Mouse (Mus musculus) forebrain, embryonic 14.5 days (tissue): ENCODE measurements around the gene Aip. TPM values are rescaled to one million over a fixed set of nuclear protein-coding genes. Genes with fewer than 3 reads are reported as not detected.
"Not testable (repeated sequence)": the region's sequence is repeated elsewhere in the genome, so short reads cannot be mapped to it uniquely, and the experiment has no call there.

ENCODE experiments used
- ATAC-seq: fragments of 200-750 bp; cut with Nextera tagmentation; 2 replicates; pipeline ENCODE4 v1.8.0; 2017; ENCODE audit warnings: mild to moderate bottlenecking, moderate library complexity
- DNase-seq: peaks from one replicate; pipeline ENCODE4 v3.0.0-alpha.2; 2015; ENCODE audit warnings: low spot score
- H3K27ac ChIP-seq: fragments of 300-500 bp; sonication (generic); 2 replicates; pipeline ENCODE4 v1.5.1; 2014; ENCODE audit warnings: low read depth, mild to moderate bottlenecking, control low read depth, low read length, moderate library complexity
- H3K27me3 ChIP-seq: fragments of 300-500 bp; sonication (generic); replicated peaks from 2 replicates; pipeline ENCODE4 v1.6.1; 2014; ENCODE audit warnings: low read length, control low read depth, mixed read lengths; ENCODE audit not compliant: control insufficient read depth, insufficient read depth
- H3K36me3 ChIP-seq: fragments of 300-500 bp; sonication (generic); 2 replicates; pipeline ENCODE4 v1.6.1; 2014; ENCODE audit warnings: low read length, control low read depth; ENCODE audit not compliant: control insufficient read depth, insufficient read depth
- H3K4me1 ChIP-seq: fragments of 300-500 bp; sonication (generic); 2 replicates; pipeline ENCODE4 v1.6.1; 2014; ENCODE audit warnings: antibody characterized with exemption, low read length, control low read depth; ENCODE audit not compliant: control insufficient read depth, insufficient read depth
- H3K4me2 ChIP-seq: fragments of 300-500 bp; sonication (generic); 2 replicates; pipeline ENCODE4 v1.6.1; 2014; ENCODE audit warnings: mild to moderate bottlenecking, control low read depth, low read length
- H3K4me3 ChIP-seq: fragments of 300-500 bp; sonication (generic); 2 replicates; pipeline ENCODE4 v1.5.1; 2014; ENCODE audit warnings: low read depth, low read length, control low read depth
- H3K9ac ChIP-seq: fragments of 300-500 bp; sonication (generic); 2 replicates; pipeline ENCODE4 v1.6.1; 2014; ENCODE audit warnings: mild to moderate bottlenecking, low read length, control low read depth, moderate library complexity
- H3K9me3 ChIP-seq: fragments of 300-500 bp; sonication (generic); replicated peaks from 2 replicates; pipeline ENCODE4 v1.6.1; 2016; ENCODE audit warnings: low read length, control low read depth, mixed read lengths; ENCODE audit not compliant: control insufficient read depth
- WGBS: fragments of 180-500 bp; shearing (Covaris S2); extraction: QIAGEN DNeasy Blood & Tissue Kit; methylation state at CpG from one replicate; pipeline ENCODE4 v1.1.7; 2014; 5-methylcytosine and 5-hydroxymethylcytosine counted together
- polyA plus RNA-seq: library from polyadenylated mRNA; unstranded; fragments of >200 nt; fragmentation: Nextera tagmentation; extraction: Ambion mirVana; gene quantifications from 2 replicates; pipeline ENCODE4 v1.2.1, GENCODE M21; 2014

The Aip gene
- polyA plus RNA-seq, 1 experiment from 2014 or later = 85.2 TPM

DNA sequence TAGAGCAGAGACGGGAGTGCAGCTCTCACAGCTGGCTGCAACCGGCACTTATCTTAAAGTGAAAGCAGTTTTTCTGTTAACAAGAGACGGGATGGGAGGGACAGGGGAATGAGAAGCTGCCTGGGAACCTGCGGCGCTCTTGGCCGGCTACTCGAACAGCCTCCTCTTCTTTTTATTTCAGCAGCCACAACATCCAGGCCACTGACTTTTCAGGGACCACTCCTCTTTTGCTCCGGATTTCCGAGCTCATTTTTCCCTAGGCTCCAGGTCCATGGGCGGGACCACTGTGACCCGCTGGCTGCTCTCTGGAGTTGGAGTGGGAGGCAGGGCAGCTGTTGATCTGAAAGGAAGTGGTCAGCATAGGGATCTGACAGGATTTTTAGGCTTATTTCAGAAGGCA is 61.2 kb downstream of the Aip start:
- not testable (repeated sequence) for H3K36me3 ChIP-seq, H3K9ac ChIP-seq, ATAC-seq, DNase-seq, H3K4me3 ChIP-seq, H3K4me1 ChIP-seq, H3K27me3 ChIP-seq, H3K9me3 ChIP-seq, H3K4me2 ChIP-seq, H3K27ac ChIP-seq
- 51% methylated on average over 2 of the region's 11 CpGs for WGBS

Other genes with a start within 250 kb of the Aip start
- gene Tcirg1, start 218.7 kb downstream of the Aip start, polyA plus RNA-seq = 5.8 and 9.1 TPM in 2 replicates
- 243 and 301 TPM in 2 replicates for gene Ndufs8, start 213.1 kb downstream of the Aip start, polyA plus RNA-seq
- 1.9 and 2.0 TPM in 2 replicates for gene Aldh3b1, start 196.1 kb downstream of the Aip start, polyA plus RNA-seq
- gene Unc93b1, start 190.7 kb downstream of the Aip start, polyA plus RNA-seq = 7.5 and 9.4 TPM in 2 replicates
- gene Aldh3b3, start 167.2 kb downstream of the Aip start, polyA plus RNA-seq = not detected in 2 replicates
- gene Aldh3b2, start 153.5 kb downstream of the Aip start, polyA plus RNA-seq = 0.36 and 0.42 TPM in 2 replicates
- gene Acy3, start 139.3 kb downstream of the Aip start, polyA plus RNA-seq = 1.8 and 2.3 TPM in 2 replicates
- not detected in 2 replicates for gene Tbx10, start 133.1 kb downstream of the Aip start, polyA plus RNA-seq
- 35.6 and 41.1 TPM in 2 replicates for gene Nudt8, start 125.3 kb downstream of the Aip start, polyA plus RNA-seq
- 2.2 and 3.8 TPM in 2 replicates for gene Gm49405, start 125.2 kb downstream of the Aip start, polyA plus RNA-seq
- 3.2 and 5.4 TPM in 2 replicates for gene Doc2g, start 122.5 kb downstream of the Aip start, polyA plus RNA-seq
- gene Ndufv1, start 113.1 kb downstream of the Aip start, polyA plus RNA-seq = 238 and 254 TPM in 2 replicates
- 369 and 398 TPM in 2 replicates for gene Gstp1, start 87.9 kb downstream of the Aip start, polyA plus RNA-seq
- 1.2 and 4.2 TPM in 2 replicates for gene Gstp2, start 79.8 kb downstream of the Aip start, polyA plus RNA-seq
- not detected in 2 replicates for gene Gstp3, start 66.3 kb downstream of the Aip start, polyA plus RNA-seq
- not detected in 2 replicates for gene Cabp2, start 44.3 kb downstream of the Aip start, polyA plus RNA-seq
- 88.6 and 91.7 TPM in 2 replicates for gene Cdk2ap2, start 28.7 kb downstream of the Aip start, polyA plus RNA-seq
- gene Pitpnm1, start 25.9 kb downstream of the Aip start, polyA plus RNA-seq = 29.1 and 40.8 TPM in 2 replicates
- gene Gpr152, start 13.9 kb upstream of the Aip start, polyA plus RNA-seq = not detected in 2 replicates
- 0.08 and 0.12 TPM in 2 replicates for gene Cabp4, start 18.2 kb upstream of the Aip start, polyA plus RNA-seq
- 134 and 154 TPM in 2 replicates for gene Coro1b, start 22.8 kb upstream of the Aip start, polyA plus RNA-seq
- 0.24 TPM in 1 of 2 replicates, not detected in the other for gene Ptprcap, start 27.7 kb upstream of the Aip start, polyA plus RNA-seq
- gene Rps6kb2, start 37.5 kb upstream of the Aip start, polyA plus RNA-seq = 32.3 and 35.5 TPM in 2 replicates
- 3.9 and 4.2 TPM in 2 replicates for gene Carns1, start 49.6 kb upstream of the Aip start, polyA plus RNA-seq
- 0.52 and 0.80 TPM in 2 replicates for gene Tbc1d10c, start 65.4 kb upstream of the Aip start, polyA plus RNA-seq
- 608 and 689 TPM in 2 replicates for gene Ppp1ca, start 66.2 kb upstream of the Aip start, polyA plus RNA-seq
- gene Rad9a, start 75.8 kb upstream of the Aip start, polyA plus RNA-seq = 25.5 and 25.7 TPM in 2 replicates
- 0.61 and 0.85 TPM in 2 replicates for gene Clcf1, start 88.4 kb upstream of the Aip start, polyA plus RNA-seq
- gene AC109138.7, start 88.5 kb upstream of the Aip start, polyA plus RNA-seq = not detected in 2 replicates
- gene Pold4, start 106.0 kb upstream of the Aip start, polyA plus RNA-seq = 17.6 and 19.0 TPM in 2 replicates
- 4.0 and 4.3 TPM in 2 replicates for gene Ssh3, start 143.3 kb upstream of the Aip start, polyA plus RNA-seq
- 16.3 and 23.9 TPM in 2 replicates for gene Ankrd13d, start 157.3 kb upstream of the Aip start, polyA plus RNA-seq
- 17.1 and 21.0 TPM in 2 replicates for gene Grk2, start 180.4 kb upstream of the Aip start, polyA plus RNA-seq